Mouse (Mus musculus): ENCODE data around the gene Cplx3.

The Cplx3 gene

DNA sequence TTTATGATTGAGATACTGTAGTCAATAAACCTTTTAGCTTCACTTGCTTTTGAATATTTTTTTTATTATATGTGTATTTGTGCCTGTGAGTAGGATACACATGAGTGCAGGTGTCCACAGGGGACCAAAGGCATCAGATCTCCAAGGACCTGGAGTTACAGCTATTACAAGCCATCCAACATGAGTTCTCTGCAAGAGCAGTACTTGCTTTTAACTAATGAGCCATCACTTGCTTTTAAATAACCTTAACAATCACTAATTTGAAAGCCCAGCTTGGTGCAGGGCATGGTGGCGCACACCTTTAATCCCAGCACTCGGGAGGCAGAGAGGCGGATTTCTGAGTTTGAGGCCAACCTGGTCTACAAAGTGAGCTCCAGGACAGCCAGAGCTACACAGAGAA lies 51.3 kb downstream of the Cplx3 start:
- DNase-seq, result no peak

GRCm38 (mm10) chr9:57553119-57553518 lies 53.0 kb downstream of the Cplx3 start:
- DNase-seq, result no peak

DNA sequence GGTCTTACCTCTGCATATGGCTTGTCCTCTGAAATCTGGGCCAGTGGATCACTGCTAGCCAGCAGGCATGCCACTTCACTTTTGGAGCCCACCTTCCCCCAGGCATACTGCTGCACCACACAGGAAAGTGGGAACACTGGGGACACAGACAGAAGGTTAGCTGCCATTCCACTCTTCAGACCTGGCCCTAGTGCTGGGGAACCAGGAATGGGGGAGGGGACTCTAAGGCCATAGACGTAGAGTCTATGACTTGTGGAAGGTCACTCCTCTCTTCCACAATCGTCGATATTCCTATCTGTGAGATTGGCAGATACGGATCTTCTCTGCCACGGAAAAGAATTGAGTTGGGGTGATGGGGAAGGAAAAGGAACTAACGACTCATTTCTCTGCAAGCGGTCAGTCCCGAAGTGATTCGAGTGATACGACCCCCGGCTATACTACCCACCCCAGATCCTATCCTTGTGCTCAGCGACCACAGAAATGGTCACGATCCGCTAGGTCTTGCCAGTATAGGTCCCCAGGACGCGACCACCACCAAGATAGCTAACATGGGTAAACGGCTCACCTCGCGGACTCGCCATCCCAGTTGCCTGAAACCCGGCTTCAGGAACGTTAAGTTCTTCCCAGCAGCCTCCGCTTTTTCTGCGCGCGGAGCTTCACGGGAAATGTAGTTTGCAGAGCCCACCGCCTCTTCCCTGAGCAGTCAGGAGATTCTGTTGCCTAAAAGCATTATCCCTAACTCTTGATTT lies 53.8 kb downstream of the Cplx3 start, which contains the start of gene Mpi:
Gene Mpi (minus strand): TSS at position 625 of the 749 bp plus-strand sequence.
- DNase-seq, result peak; percentile 68 to 72

GRCm38 (mm10) chr9:57550126-57550862 lies 55.8 kb downstream of the Cplx3 start:
- no peak for DNase-seq

Data from cerebellum, postnatal 36 days (tissue).